Mouse (Mus musculus): ENCODE results near the gene Higd1a. TPM values are rescaled to one million over a fixed set of nuclear protein-coding genes. Genes with fewer than 3 reads are reported as not detected.

Higd1a gene
- polyA plus RNA-seq, 1 experiment from 2014 or later = 102 TPM

DNA sequence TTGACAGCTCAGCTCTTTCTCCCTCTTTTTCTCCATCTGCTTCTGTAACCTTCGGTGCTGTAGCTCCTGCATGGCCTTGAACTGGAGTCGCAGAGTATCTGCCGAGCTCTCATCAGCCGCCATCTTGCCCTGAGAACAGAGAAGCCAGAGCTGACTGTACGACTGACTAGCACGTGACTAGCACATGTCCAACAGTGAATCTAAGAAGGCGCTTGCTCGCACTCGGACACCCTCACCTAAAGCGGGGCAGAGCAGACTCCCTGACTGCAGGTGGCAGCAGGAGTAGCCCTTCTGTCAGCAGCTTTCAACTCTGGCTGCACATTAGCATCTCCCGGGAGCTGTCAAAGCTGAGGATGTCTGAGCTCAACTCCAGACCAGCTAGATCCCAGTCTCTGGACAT lies 24.3 kb downstream of the Higd1a start:
- WGBS (ENCODE audit: insufficient replicate concordance) = 66% methylated on average over 11 of the region's 11 CpGs

DNA sequence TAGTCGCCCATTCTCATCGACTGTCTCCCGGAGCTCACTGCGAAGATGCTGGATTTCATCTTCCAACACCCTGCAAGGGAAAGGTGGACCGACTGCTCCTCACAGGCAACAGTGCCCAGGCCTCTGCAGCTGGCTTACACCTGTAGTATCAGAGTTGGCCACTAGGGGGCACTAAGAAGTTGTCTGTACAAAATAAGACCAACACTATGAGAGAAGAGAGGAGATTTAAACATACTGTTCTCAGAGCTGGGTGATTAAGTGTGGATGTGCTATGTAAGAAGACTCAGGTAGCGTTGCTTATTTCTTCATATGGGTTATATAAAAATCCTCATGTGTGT lies 27.2 kb downstream of the Higd1a start:
- no peak overlapping the region for H3K9ac ChIP-seq

More for the DNA sequence above, 24.3 kb downstream of the Higd1a start:
- no peak overlapping the region for H3K27ac ChIP-seq (replicated peaks)
- no peak overlapping the region for H3K9ac ChIP-seq
- H3K4me1 ChIP-seq (replicated peaks) = peaks cover 3% of the 10 kb centered on the region
- no peak overlapping the region for H3K4me3 ChIP-seq (replicated peaks)
- ATAC-seq (ENCODE audit: insufficient read depth) = no peak
- no peaks in the 10 kb centered on the region for H3K36me3 ChIP-seq (replicated peaks)
- peaks cover 10% of the 10 kb centered on the region for H3K27me3 ChIP-seq
- H3K4me2 ChIP-seq = no peak overlapping the region
- H3K9me3 ChIP-seq (replicated peaks) = no peaks in the 10 kb centered on the region

DNA sequence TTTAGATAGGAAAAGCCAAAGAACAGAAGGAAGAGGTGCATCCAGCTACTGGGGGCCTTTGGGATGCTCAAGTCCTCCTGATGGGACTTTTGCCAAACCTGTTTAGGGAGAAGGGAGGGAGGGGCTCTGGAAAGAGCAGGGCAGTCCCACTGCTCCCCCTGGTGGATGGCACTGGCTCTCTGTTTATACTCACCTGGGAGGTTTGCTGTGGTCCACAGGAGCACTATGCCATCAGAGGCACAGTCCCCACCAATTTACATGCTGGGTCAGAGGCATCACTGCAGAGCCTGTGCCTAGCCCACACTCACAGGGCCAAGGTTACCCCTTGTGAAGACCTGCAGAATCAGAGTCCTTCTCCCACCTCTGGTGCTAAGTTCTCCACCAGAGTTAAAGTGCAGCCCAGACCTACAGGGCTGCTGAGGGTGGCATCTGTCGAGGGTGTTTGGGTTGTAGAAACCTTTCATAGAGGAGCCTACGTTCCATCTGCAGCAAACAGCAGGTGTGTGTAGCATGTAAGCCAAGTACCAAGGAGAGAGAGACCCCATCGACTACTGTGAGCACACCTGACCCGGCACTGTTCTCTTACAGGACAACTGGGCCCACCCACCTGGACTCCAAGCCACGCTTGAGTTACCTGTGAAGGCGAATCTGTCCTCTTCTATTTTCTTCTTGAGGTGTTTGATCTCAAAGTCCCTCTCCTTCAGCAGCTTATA lies 27.8 kb downstream of the Higd1a start:
- H3K4me1 ChIP-seq (replicated peaks) = no peaks in the 10 kb centered on the region
- no peak overlapping the region for H3K4me3 ChIP-seq (replicated peaks)
- no peak overlapping the region for H3K9ac ChIP-seq
- ATAC-seq (ENCODE audit: insufficient read depth) = no peak
- H3K27ac ChIP-seq (replicated peaks) = no peak overlapping the region
- 50% methylated on average over 6 of the region's 6 CpGs for WGBS (ENCODE audit: insufficient replicate concordance)
- H3K27me3 ChIP-seq = no peaks in the 10 kb centered on the region
- H3K36me3 ChIP-seq (replicated peaks) = no peaks in the 10 kb centered on the region
- H3K9me3 ChIP-seq (replicated peaks) = no peaks in the 10 kb centered on the region
- no peak overlapping the region for H3K4me2 ChIP-seq

More for the DNA sequence above, 27.2 kb downstream of the Higd1a start:
- Histone ChIP-seq H3K4me3 (replicated peaks) (no peak overlapping the region), H3K36me3 (replicated peaks) (no peaks in the 10 kb centered on the region), H3K27ac (replicated peaks) (no peak overlapping the region), H3K9me3 (replicated peaks) (no peaks in the 10 kb centered on the region), H3K4me2 (no peak overlapping the region), H3K4me1 (replicated peaks) (no peaks in the 10 kb centered on the region), H3K27me3 (no peaks in the 10 kb centered on the region)
- no peak for ATAC-seq (ENCODE audit: insufficient read depth)
- WGBS (ENCODE audit: insufficient replicate concordance) = 12% methylated on average over 6 of the region's 6 CpGs

DNA sequence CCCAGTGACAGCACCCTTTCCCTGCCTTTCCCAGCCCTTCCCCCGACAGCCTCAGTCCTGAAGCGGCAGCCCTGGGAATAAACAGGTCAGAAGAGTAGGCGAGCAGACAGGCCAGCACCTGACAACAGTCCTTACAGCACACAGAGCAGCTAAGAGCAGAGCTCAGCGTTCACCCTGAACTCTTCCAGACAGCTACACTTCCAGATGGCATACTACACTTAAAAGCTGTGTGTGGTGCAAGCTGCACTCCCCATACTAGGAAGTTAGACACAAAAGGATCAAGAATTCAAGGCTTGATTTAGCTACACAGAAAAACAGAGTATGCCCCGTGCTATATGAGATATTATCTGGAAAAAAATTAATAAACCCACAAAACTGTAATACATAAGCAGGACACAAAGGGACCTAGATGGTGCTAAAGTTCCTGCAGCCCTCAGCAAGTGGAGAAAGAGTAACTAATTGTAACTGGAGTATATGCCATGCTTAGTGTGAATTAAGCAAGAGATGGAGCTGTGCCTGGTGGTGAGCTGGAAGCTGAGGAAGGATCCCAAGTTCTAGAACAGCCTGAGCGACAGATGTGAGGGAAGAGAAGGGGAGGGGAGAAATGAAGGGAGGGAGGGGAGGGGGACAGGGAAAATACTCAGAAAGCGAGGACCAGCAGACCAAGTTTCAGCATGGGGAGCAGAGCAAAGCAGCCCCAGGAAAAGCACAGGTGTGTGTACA lies 28.7 kb downstream of the Higd1a start:
- H3K27ac ChIP-seq (replicated peaks) = no peak overlapping the region
- H3K36me3 ChIP-seq (replicated peaks) = no peaks in the 10 kb centered on the region
- WGBS (ENCODE audit: insufficient replicate concordance) = 53% methylated on average over 7 of the region's 7 CpGs
- no peak overlapping the region for H3K9ac ChIP-seq
- no peaks in the 10 kb centered on the region for H3K9me3 ChIP-seq (replicated peaks)
- H3K27me3 ChIP-seq = no peaks in the 10 kb centered on the region
- H3K4me1 ChIP-seq (replicated peaks) = no peaks in the 10 kb centered on the region
- ATAC-seq (ENCODE audit: insufficient read depth) = no peak
- H3K4me2 ChIP-seq = no peak overlapping the region
- H3K4me3 ChIP-seq (replicated peaks) = no peak overlapping the region

- Histone ChIP-seq H3K4me3 (replicated peaks) (no peak overlapping the region), H3K9ac (no peak overlapping the region), H3K27ac (replicated peaks) (no peak overlapping the region), H3K4me2 (no peak overlapping the region), H3K36me3 (replicated peaks) (no peaks in the 10 kb centered on the region), H3K4me1 (replicated peaks) (no peaks in the 10 kb centered on the region), H3K27me3 (no peaks in the 10 kb centered on the region), H3K9me3 (replicated peaks) (no peaks in the 10 kb centered on the region)
- ATAC-seq (ENCODE audit: insufficient read depth) = no peak
- WGBS (ENCODE audit: insufficient replicate concordance) = 36% methylated on average over 6 of the region's 6 CpGs
These were observed 29.8 kb downstream of the Higd1a start for GRCm38 (mm10) chr9:121828314-121828713.

DNA sequence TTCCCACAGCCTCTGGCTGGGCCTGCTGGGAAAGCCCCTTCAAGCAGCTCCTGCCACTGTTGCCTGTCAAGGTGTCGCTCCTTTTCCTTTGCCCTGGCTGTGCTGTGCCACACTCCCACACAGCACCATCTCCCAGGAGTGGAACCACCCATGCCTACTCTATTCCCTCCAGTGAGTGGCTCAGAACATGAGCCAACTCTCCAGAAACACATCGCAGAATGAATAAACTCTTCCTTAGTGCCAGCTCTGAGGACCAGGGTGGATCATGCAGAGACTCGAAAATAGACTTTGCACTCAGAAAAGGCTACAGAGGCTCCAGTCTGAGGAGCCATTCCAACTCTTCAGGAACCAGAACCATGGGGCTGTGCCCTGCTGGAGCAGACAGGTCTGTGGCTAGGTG lies 31.8 kb downstream of the Higd1a start:
- Histone ChIP-seq H3K9ac (no peak overlapping the region), H3K27me3 (no peaks in the 10 kb centered on the region), H3K4me1 (replicated peaks) (no peaks in the 10 kb centered on the region), H3K27ac (replicated peaks) (no peak overlapping the region), H3K4me2 (no peak overlapping the region), H3K36me3 (replicated peaks) (no peaks in the 10 kb centered on the region), H3K4me3 (replicated peaks) (no peak overlapping the region), H3K9me3 (replicated peaks) (no peaks in the 10 kb centered on the region)
- 68% methylated on average over 3 of the region's 3 CpGs for WGBS (ENCODE audit: insufficient replicate concordance)
- ATAC-seq (ENCODE audit: insufficient read depth) = no peak

DNA sequence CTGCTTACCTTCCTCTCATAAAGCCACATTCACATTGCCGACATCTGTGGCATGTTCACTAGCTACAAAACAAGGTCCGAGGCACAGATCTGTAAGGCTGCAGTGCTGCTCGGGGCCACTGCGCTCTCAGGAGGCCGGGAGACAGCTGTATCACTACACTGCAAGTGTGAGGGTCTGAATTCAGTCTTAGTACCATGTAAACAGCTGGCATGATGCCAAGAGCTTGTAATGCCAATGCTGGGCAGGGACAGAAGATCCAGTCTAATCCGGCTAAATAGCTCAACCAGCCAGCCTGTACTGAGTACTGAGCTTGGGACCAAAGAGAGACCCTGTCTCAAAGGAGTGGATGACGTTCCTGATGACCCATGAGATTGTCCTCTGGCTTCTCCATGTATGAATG lies 34.2 kb downstream of the Higd1a start:
- WGBS (ENCODE audit: insufficient replicate concordance) = 58% methylated on average over 7 of the region's 7 CpGs
- no peak overlapping the region for H3K4me3 ChIP-seq (replicated peaks)
- H3K9ac ChIP-seq = no peak overlapping the region

DNA sequence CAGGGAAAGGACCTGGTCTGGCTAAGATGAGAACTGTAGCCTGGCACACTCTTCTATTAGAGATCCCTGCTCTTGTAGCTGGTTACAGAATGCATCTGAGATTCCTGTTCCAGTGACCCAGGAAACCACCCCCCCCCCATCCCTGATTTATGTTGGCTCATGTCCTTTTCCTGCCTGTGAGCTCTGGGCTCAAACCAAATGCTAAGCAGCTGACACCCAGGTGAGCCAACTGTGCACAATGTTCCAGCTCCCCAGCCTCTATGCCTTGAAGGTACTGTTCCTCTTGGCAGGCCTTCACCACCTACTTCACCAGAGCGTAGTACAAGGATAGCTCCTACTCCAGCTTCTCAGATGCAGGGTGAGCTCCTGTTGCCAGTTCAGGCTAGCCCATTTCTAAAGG lies 35.1 kb downstream of the Higd1a start:
- Histone ChIP-seq H3K27me3 (no peaks in the 10 kb centered on the region), H3K27ac (replicated peaks) (no peak overlapping the region), H3K36me3 (replicated peaks) (no peaks in the 10 kb centered on the region), H3K9me3 (replicated peaks) (no peaks in the 10 kb centered on the region), H3K4me3 (replicated peaks) (no peak overlapping the region), H3K9ac (no peak overlapping the region), H3K4me2 (no peak overlapping the region), H3K4me1 (replicated peaks) (no peaks in the 10 kb centered on the region)
- no peak for ATAC-seq (ENCODE audit: insufficient read depth)
- 54% methylated on average over 1 of the region's 1 CpGs for WGBS (ENCODE audit: insufficient replicate concordance)

More for the DNA sequence above, 34.2 kb downstream of the Higd1a start:
- no peaks in the 10 kb centered on the region for H3K9me3 ChIP-seq (replicated peaks)
- no peaks in the 10 kb centered on the region for H3K36me3 ChIP-seq (replicated peaks)
- H3K27me3 ChIP-seq = no peaks in the 10 kb centered on the region
- no peak overlapping the region for H3K27ac ChIP-seq (replicated peaks)
- no peaks in the 10 kb centered on the region for H3K4me1 ChIP-seq (replicated peaks)
- no peak overlapping the region for H3K4me2 ChIP-seq
- no peak for ATAC-seq (ENCODE audit: insufficient read depth)

- ATAC-seq (ENCODE audit: insufficient read depth) = no peak
These were observed 35.6 kb downstream of the Higd1a start for GRCm38 (mm10) chr9:121822585-121822991.

DNA sequence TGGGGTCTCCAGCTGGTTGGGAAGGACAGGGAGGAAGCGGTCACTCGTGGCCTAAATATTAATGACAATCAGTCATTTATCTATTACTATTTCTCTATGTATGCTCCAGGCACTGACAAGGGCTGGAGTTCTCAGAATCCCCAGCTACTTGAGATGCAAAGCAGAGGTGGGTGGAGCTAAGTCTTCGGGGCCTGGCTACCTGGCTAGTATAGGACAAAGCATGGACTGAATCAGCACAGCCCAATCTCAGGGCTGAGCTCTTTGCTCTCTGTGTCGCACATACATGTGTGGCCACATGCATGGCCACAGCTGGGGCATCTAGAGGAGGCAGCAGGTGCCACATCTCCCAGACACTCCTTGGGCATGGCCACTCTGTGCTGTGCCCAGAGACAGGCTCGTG lies 37.4 kb downstream of the Higd1a start:
- Histone ChIP-seq H3K4me1 (replicated peaks) (no peaks in the 10 kb centered on the region), H3K27ac (replicated peaks) (no peak overlapping the region), H3K36me3 (replicated peaks) (no peaks in the 10 kb centered on the region), H3K27me3 (no peaks in the 10 kb centered on the region), H3K9ac (no peak overlapping the region), H3K4me3 (replicated peaks) (no peak overlapping the region), H3K4me2 (no peak overlapping the region), H3K9me3 (replicated peaks) (no peaks in the 10 kb centered on the region)
- WGBS (ENCODE audit: insufficient replicate concordance) = 55% methylated on average over 5 of the region's 5 CpGs
- ATAC-seq (ENCODE audit: insufficient read depth) = no peak

More at GRCm38 (mm10) chr9:121822585-121822991, 35.6 kb downstream of the Higd1a start:
- H3K4me3 ChIP-seq (replicated peaks) = no peak overlapping the region
- H3K9me3 ChIP-seq (replicated peaks) = no peaks in the 10 kb centered on the region
- H3K9ac ChIP-seq = no peak overlapping the region
- 64% methylated on average over 6 of the region's 6 CpGs for WGBS (ENCODE audit: insufficient replicate concordance)
- H3K27me3 ChIP-seq = no peaks in the 10 kb centered on the region
- H3K36me3 ChIP-seq (replicated peaks) = no peaks in the 10 kb centered on the region
- no peak overlapping the region for H3K4me2 ChIP-seq
- no peaks in the 10 kb centered on the region for H3K4me1 ChIP-seq (replicated peaks)
- H3K27ac ChIP-seq (replicated peaks) = no peak overlapping the region

DNA sequence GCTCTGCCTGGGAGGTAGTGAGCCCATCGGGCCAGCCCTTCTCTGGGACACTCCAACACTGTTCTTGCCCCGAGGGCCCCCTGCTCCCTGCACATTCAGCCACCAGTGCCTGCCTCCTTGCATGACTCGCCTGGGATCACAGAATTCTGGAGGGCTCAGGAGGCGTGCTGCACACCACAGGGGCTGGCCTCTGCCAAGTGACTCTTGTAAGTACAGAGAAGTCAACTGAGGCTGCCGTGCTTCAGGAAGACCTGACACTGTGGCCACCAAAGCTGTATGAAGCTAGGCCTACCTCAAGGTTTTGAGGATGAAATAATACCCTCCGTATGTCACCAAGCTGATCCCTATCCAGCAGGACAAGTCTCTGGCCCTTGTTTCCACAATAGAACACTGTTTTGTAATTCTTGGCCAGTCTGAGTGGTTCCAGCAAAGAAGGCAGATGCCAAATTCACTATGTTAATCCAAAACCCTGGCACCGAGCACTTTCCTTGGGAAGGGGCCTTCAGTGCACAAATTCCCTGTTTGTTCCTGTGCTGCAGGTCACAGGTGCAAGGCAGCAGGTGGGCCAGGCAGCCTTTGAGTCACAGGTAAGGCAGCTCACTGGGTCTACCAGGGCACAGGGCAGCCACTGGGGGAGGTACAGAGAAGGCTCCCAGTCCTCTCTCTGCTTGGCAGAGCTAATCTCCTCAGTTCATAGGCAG lies 38.2 kb downstream of the Higd1a start:
- WGBS (ENCODE audit: insufficient replicate concordance) = 53% methylated on average over 7 of the region's 7 CpGs
- H3K4me3 ChIP-seq (replicated peaks) = no peak overlapping the region
- H3K27me3 ChIP-seq = no peaks in the 10 kb centered on the region
- ATAC-seq (ENCODE audit: insufficient read depth) = no peak
- H3K9ac ChIP-seq = no peak overlapping the region
- no peaks in the 10 kb centered on the region for H3K4me1 ChIP-seq (replicated peaks)
- H3K4me2 ChIP-seq = no peak overlapping the region
- H3K9me3 ChIP-seq (replicated peaks) = no peaks in the 10 kb centered on the region
- no peak overlapping the region for H3K27ac ChIP-seq (replicated peaks)
- H3K36me3 ChIP-seq (replicated peaks) = no peaks in the 10 kb centered on the region

Measured in liver, embryonic 15.5 days (tissue).